Mouse (Mus musculus) cortical plate, adult 2 months (tissue): ENCODE results near the gene Ugt1a2. TPM values are rescaled to one million over a fixed set of nuclear protein-coding genes. Genes with fewer than 3 reads are reported as not detected.

Source experiments
- H3K27ac ChIP-seq: fragments of 200-500 bp; 2 replicates; pipeline ENCODE4 v1.5.1; 2012; ENCODE audit warnings: low read length, control low read depth, inconsistent platforms; ENCODE audit not compliant: insufficient read depth
- H3K4me1 ChIP-seq: fragments of 200-500 bp; 2 replicates; pipeline ENCODE4 v1.6.1; 2011; ENCODE audit warnings: low read length; ENCODE audit not compliant: control insufficient read depth, insufficient read depth
- H3K4me3 ChIP-seq: fragments of 200-500 bp; 2 replicates; pipeline ENCODE4 v1.5.1; 2011; ENCODE audit warnings: mild to moderate bottlenecking, low read length, control low read depth; ENCODE audit not compliant: insufficient read depth
- CTCF ChIP-seq: fragments of 200-500 bp; IDR thresholded peaks from 2 replicates; pipeline ENCODE4 v1.5.1; 2011; ENCODE audit warnings: mild to moderate bottlenecking, control low read depth, low read length; ENCODE audit not compliant: insufficient read depth; ENCODE audit errors: extremely low read depth
- POLR2A ChIP-seq: fragments of 200-500 bp; IDR thresholded peaks from 2 replicates; pipeline ENCODE4 v1.6.1; 2011; ENCODE audit warnings: mild to moderate bottlenecking, low read length, control low read depth; ENCODE audit not compliant: insufficient read depth; ENCODE audit errors: extremely low read depth
- polyA plus RNA-seq: library from polyadenylated mRNA; depleted of rRNA; stranded (reverse); fragments of >200 nt; gene quantifications from 2 replicates; pipeline ENCODE4 v1.2.3, GENCODE M21; 2012

Ugt1a2 gene
- polyA plus RNA-seq, 1 experiment = not detected

- no peak overlapping the region for H3K4me3 ChIP-seq
- no peak overlapping the region for H3K27ac ChIP-seq
- H3K4me1 ChIP-seq = no peaks in the 10 kb centered on the region
- TF ChIP-seq CTCF = no peak
Measured at GRCm38 (mm10) chr1:88245881-88246280, 45.5 kb downstream of the Ugt1a2 start.

GRCm38 (mm10) chr1:88246386-88246785 is 46.0 kb downstream of the Ugt1a2 start:
- TF ChIP-seq CTCF = no peak
- TF ChIP-seq POLR2A = no peak
- Histone ChIP-seq H3K27ac (no peak overlapping the region), H3K4me3 (no peak overlapping the region), H3K4me1 (no peaks in the 10 kb centered on the region)

DNA sequence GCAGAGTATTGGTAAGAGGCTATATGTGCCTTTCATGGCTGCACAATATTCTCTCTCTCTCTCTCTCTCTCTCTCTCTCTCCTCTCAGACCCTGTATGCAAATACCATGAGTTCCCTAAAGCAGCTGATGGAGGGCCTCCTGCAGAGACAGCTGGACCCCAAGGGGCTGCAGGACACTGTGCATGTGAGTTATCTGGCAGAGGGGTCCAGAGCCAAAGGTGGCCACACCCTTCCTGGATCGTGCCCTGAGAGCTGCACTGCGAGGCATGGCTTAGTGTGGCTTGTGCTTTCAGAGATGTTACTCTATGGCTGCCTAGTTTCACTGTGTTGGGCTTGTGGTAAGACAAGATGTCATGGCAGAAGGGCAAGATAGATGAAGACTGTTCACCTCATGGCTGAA is 47.3 kb downstream of the Ugt1a2 start:
- Histone ChIP-seq H3K4me3 (no peak overlapping the region), H3K4me1 (no peaks in the 10 kb centered on the region)

GRCm38 (mm10) chr1:88248658-88249057 is 48.3 kb downstream of the Ugt1a2 start:
- Histone ChIP-seq H3K4me3 (no peak overlapping the region), H3K4me1 (no peaks in the 10 kb centered on the region), H3K27ac (no peak overlapping the region)
- TF ChIP-seq CTCF (no peak), POLR2A (no peak)

More for the DNA sequence above, 47.3 kb downstream of the Ugt1a2 start:
- TF ChIP-seq CTCF = no peak
- TF ChIP-seq POLR2A = no peak
- H3K27ac ChIP-seq = no peak overlapping the region

GRCm38 (mm10) chr1:88249596-88249995 is 49.2 kb downstream of the Ugt1a2 start:
- TF ChIP-seq POLR2A (no peak), CTCF (no peak)
- Histone ChIP-seq H3K27ac (no peak overlapping the region), H3K4me1 (no peaks in the 10 kb centered on the region), H3K4me3 (no peak overlapping the region)

GRCm38 (mm10) chr1:88250023-88250422 is 49.6 kb downstream of the Ugt1a2 start:
- H3K4me3 ChIP-seq = no peak overlapping the region
- H3K27ac ChIP-seq = no peak overlapping the region
- TF ChIP-seq POLR2A (no peak), CTCF (no peak)
- H3K4me1 ChIP-seq = no peaks in the 10 kb centered on the region

DNA sequence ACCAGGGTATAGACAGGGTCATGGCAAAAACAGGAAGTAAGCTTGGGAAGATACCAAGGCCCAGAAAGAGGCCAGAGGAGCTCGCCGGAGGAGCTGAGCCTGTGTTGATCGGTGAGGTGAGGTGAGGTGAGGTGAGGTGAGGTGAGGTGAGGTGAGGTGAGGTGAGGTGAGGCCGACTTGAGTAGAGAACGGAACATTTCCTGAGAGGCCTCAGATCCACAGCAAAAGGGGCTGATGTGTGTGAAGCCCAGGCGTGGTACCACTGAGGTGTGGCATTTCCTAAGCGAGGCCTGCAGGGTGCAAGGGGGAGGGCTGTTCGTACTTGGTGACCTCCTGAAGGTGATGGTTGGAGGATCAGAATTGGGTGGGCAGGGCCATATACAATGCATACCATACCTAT is 52.7 kb downstream of the Ugt1a2 start:
- TF ChIP-seq POLR2A (no peak), CTCF (no peak)
- no peak overlapping the region for H3K27ac ChIP-seq

GRCm38 (mm10) chr1:88253540-88253939 is 53.1 kb downstream of the Ugt1a2 start:
- TF ChIP-seq CTCF (no peak), POLR2A (no peak)
- Histone ChIP-seq H3K4me1 (no peaks in the 10 kb centered on the region), H3K27ac (no peak overlapping the region), H3K4me3 (no peak overlapping the region)

More for the DNA sequence above, 52.7 kb downstream of the Ugt1a2 start:
- H3K4me3 ChIP-seq = no peak overlapping the region
- no peaks in the 10 kb centered on the region for H3K4me1 ChIP-seq

GRCm38 (mm10) chr1:88254793-88255465 is 54.5 kb downstream of the Ugt1a2 start:
- Histone ChIP-seq H3K4me1 (no peaks in the 10 kb centered on the region), H3K27ac (no peak overlapping the region), H3K4me3 (no peak overlapping the region)
- TF ChIP-seq CTCF (no peak), POLR2A (no peak)

- Histone ChIP-seq H3K4me1 (no peaks in the 10 kb centered on the region), H3K27ac (no peak overlapping the region), H3K4me3 (no peak overlapping the region)
- no peak for TF ChIP-seq POLR2A
- no peak for TF ChIP-seq CTCF
Measured at GRCm38 (mm10) chr1:88255466-88255857, 55.1 kb downstream of the Ugt1a2 start.
